Mouse (Mus musculus): ENCODE results near the gene Tmeff2.

DNA sequence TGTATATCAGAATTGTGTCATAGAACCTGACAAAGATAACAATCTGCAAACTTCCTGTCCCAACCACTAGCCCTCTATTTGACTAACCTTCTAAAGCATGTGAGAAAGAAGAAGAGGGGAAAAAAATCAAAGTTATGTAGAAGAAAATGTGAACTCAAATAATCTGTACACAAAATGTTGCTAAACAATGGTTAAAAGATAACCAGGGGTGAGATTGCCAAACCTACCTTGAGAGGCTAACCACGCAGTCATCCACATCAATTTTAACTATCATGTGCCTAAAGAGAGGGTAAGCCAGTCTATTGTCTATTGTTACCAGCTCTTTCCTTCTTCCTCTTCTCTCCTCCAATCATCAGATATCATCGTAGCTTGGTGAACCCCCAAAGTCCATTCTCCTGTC lies 35.0 kb downstream of the Tmeff2 start:
- TF ChIP-seq EP300 (IDR thresholded peaks at IDR 0.05; ENCODE audit: insufficient read depth, low read depth, low read length): no peak
- TF ChIP-seq POLR2A (IDR thresholded peaks at IDR 0.05; ENCODE audit: insufficient read depth, low read length): no peak
